In genomic region chr7:46554003-46554402, GRCm38 (mm10) we compare ENCODE assay signal across 11 mouse cellular contexts.
DNase-seq lines count a peak whose midpoint lies in the region; ATAC-seq and TF ChIP-seq lines count a peak whose summit lies in the region.
"Had no signal": no experiment of that assay in that cellular context is flagged by ENCODE, and none has a peak within 500 bp of the region (broad histone marks: within the 10 kb centered on the region; RNA-seq: fewer than 3 reads in every experiment).

No protein-coding gene starts in this region.

- no peak overlapping the region for H3K4me2 ChIP-seq in heart, embryonic 11.5 days
- H3K4me2 ChIP-seq in lung, embryonic 14.5 days: 0 out of 2 replicates have a peak overlapping the region, but pooled peaks have one; percentile 22
- H3K4me2 ChIP-seq: embryonic facial prominence, embryonic 12.5 days; limb, embryonic 15.5 days had no signal

- H3K27me3 ChIP-seq in heart, embryonic 11.5 days (ENCODE audit: control insufficient read depth, insufficient read depth, low read length): no peaks in the 10 kb centered on the region
- H3K27me3 ChIP-seq in Patski: no peaks in the 10 kb centered on the region
- H3K27me3 ChIP-seq in lung, embryonic 14.5 days (ENCODE audit: insufficient read depth, low read length): no peaks in the 10 kb centered on the region
- H3K27me3 ChIP-seq: CH12.LX; embryonic facial prominence, embryonic 12.5 days; limb, embryonic 15.5 days had no signal

- H3K27ac ChIP-seq in heart, embryonic 11.5 days (ENCODE audit: low read depth, low read length): no peak overlapping the region
- peak overlapping the region; percentile 18; the same call in 1 of the 2 replicates for H3K27ac ChIP-seq in lung, embryonic 14.5 days (ENCODE audit: low read depth)
- H3K27ac ChIP-seq: embryonic facial prominence, embryonic 12.5 days; limb, embryonic 15.5 days had no signal

- in situ Hi-C loops in Patski (cut with MboI; ENCODE audit: low pct_unique_long_range_greater_than_20kb): no loop called here

- H3K4me3 ChIP-seq in heart, embryonic 11.5 days (ENCODE audit: low read depth, low read length): no peak overlapping the region
- H3K4me3 ChIP-seq in lung, embryonic 14.5 days (ENCODE audit: low read depth, low read length): no peak overlapping the region
- H3K4me3 ChIP-seq: embryonic facial prominence, embryonic 12.5 days; limb, embryonic 15.5 days had no signal

- H3K9ac ChIP-seq in heart, embryonic 11.5 days (ENCODE audit: low read depth, low read length): no peak overlapping the region
- no peak overlapping the region; the same call in 1 of the 2 replicates for H3K9ac ChIP-seq in lung, embryonic 14.5 days
- H3K9ac ChIP-seq: embryonic facial prominence, embryonic 12.5 days; limb, embryonic 15.5 days had no signal

- 64% methylated on average over 7 of the region's 7 CpGs for WGBS in heart, embryonic 11.5 days (ENCODE audit: insufficient replicate concordance)
- 13% methylated on average over 7 of the region's 7 CpGs for WGBS in lung, embryonic 14.5 days

- ATAC-seq in heart, embryonic 11.5 days (replicated peaks; ENCODE audit: insufficient number of reproducible peaks, low FRiP score, low TSS enrichment): no peak
- ATAC-seq in Patski: no peak
- ATAC-seq in lung, embryonic 14.5 days (ENCODE audit: insufficient read depth): peak; percentile 60

- POLR2A ChIA-PET in Patski (lab: Charles Lee): no interaction called here

- no peaks in the 10 kb centered on the region for H3K36me3 ChIP-seq in heart, embryonic 11.5 days (ENCODE audit: control insufficient read depth, insufficient read depth, low read length)
- H3K36me3 ChIP-seq in lung, embryonic 14.5 days (ENCODE audit: insufficient read depth): no peaks in the 10 kb centered on the region
- H3K36me3 ChIP-seq: embryonic facial prominence, embryonic 12.5 days; limb, embryonic 15.5 days had no signal

- DNase-seq in heart, adult 18-20 months: peak; percentile 61 to 74
- peak; percentile 24 for DNase-seq in Patski (ENCODE audit: low read depth, low spot score)
- DNase-seq in fibroblast of lung, adult 2 months (ENCODE audit: low read depth): peak; percentile 74
- peak; percentile 72 for DNase-seq in lung, embryonic 14.5 days
- no peak for DNase-seq in layer of hippocampus, adult 8-10 months (ENCODE audit: low spot score in 2 of 2)
- DNase-seq in left cerebral cortex, postnatal 10 days (ENCODE audit: extremely low spot score in 1 of 2, low spot score in 2 of 2): no peak
- DNase-seq in ovary, postnatal 14 days (ENCODE audit: low spot score): no peak

- CTCF ChIA-PET in Patski (lab: Charles Lee): interaction anchor here (1.3 kb wide), 1 partner anchor 161 kb away, joined by 4 read pairs; no protein-coding TSS in a partner anchor

- no peak for TF ChIP-seq CTCF in Patski (IDR thresholded peaks at IDR 0.05)
- no peak for TF ChIP-seq CTCF in lung, embryonic 14.5 days (IDR thresholded peaks at IDR 0.05; ENCODE audit: low read depth)

- no peaks in the 10 kb centered on the region for H3K9me3 ChIP-seq in heart, embryonic 11.5 days (replicated peaks; ENCODE audit: control insufficient read depth, low read length)
- H3K9me3 ChIP-seq in lung, embryonic 14.5 days (ENCODE audit: low read depth, low read length): no peaks in the 10 kb centered on the region
- H3K9me3 ChIP-seq: embryonic facial prominence, embryonic 12.5 days; limb, embryonic 15.5 days had no signal

- H3K4me1 ChIP-seq in heart, embryonic 11.5 days (ENCODE audit: control insufficient read depth, insufficient read depth, low read length): no peaks in the 10 kb centered on the region
- H3K4me1 ChIP-seq in lung, embryonic 14.5 days (ENCODE audit: insufficient read depth): peaks cover 18% of the 10 kb centered on the region
- H3K4me1 ChIP-seq: limb, embryonic 15.5 days had no signal

- intact Hi-C loops in left cerebral cortex, postnatal 10 days (cut with DNase I): no loop called here

Comparison
In these comparisons a context has a peak if more than half of its experiments do, and no peak if none do; other contexts are left out.
1. DNase-seq: peak in heart, adult 18-20 months (2 of 2), Patski (single experiment), fibroblast of lung, adult 2 months (single experiment) and lung, embryonic 14.5 days (single experiment); none in layer of hippocampus, adult 8-10 months (0 of 2), left cerebral cortex, postnatal 10 days (0 of 2) and ovary, postnatal 14 days (single experiment).